Mouse (Mus musculus) layer of hippocampus, postnatal 25 days (tissue): Measurements from ENCODE around the gene Crabp2. TPM values are rescaled to one million over a fixed set of nuclear protein-coding genes. Genes with fewer than 3 reads are reported as not detected.
"Not testable (repeated sequence)": the region's sequence is repeated elsewhere in the genome, so short reads cannot be mapped to it uniquely, and the experiment has no call there.

Experiments
- DNase-seq, 2 experiments: peaks; one replicate each; pipeline ENCODE4 v3.0.0; 2022; ENCODE audit warnings: mixed read lengths in 2 of 2, low spot score in 1 of 2; ENCODE audit errors: extremely low spot score in 1 of 2
- total RNA-seq, 2 experiments: library from RNA; stranded (reverse); gene quantifications; 2 replicates each; pipeline ENCODE4 v1.2.3; 2021

The Crabp2 gene
- total RNA-seq = 1 to 10 TPM; 2.2 to 2.3 TPM

DNA sequence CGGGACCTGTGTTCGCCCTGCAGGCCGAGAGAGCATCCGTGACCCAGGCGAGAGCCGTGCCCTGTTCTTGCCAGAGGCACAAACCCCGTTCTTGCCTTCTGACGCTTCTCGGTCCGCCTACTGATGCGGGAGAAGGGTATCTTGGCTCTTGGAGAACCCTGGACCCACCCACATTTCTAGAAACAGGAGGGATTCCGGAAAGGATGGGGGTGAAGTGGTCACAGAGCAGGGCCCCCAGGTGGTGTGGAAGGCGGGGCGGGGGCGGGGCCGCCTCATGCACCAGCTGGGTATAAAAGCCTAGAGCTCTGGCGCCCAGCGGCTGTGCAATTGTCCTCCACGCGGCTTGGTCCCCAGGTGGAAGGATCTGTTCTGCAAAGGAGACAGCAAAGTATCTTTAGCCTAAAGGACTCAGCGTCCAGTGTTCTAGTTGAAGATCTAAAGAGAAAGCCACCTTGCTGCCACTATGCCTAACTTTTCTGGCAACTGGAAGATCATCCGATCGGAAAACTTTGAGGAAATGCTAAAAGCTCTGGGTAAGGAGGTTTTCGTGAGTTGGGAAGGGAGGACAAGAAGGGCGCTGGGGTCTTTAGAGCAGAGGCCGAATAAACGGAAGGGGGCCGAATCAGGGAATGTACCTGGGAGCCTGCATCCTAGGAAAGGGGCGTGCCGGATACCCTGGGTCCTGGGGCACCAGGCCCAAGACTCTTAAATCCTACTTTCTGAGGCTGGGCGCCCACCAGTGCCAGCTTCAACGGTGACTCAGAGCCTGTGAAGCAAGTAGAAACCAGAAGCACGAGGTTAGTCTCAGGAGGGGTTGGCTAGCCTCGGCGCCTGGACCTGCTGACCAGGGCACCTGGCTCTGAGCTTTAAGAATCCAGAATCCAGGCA, at the start of gene Crabp2:
Crabp2 (plus strand) TSS at position 289 of the 888 bp plus-strand sequence.
- DNase-seq = no peak

DNA sequence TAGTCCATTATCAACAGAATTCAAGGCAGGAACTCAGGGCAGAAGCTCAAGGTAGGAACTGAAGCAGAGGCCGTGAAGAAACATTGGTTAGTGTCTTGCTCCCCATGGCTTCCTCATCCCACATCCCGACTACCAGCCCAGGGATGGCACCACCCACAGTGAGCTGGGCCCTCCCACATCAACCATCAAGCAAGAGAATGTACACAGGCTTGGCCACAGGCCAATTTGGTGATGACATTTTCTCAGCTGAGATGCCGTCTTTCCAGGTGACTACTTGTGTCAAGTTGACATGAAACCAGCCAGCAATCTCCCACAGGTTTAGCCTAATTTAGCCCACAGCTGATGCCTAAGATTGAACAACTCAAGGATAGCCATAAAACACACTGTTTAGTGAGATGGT, 49.2 kb upstream of the Crabp2 start:
- DNase-seq = no peak

- DNase-seq = no peak
Measured at GRCm38 (mm10) chr3:87899776-87900175, 48.7 kb upstream of the Crabp2 start.

- DNase-seq = no peak
Measured at GRCm38 (mm10) chr3:87901036-87901624, 47.3 kb upstream of the Crabp2 start.

DNA sequence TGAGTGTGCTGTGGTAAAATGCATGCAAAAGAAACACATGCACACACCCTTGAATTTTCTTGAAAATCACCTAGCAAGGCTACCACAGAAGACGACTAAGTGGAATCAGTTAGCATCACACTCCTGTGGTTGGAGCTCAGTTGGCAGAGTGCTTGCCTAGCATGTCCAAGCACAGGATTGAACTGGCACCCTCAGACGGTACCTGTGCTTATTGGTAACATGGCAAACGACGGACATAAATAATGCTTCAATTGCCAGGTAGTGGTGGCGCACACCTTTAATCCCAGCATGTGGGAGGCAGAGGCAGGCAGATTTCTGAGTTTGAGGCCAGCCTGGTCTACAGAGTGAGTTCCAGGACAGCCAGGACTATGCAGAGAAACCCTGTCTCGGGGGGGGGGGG, 46.5 kb upstream of the Crabp2 start:
- DNase-seq = not testable (repeated sequence)

DNA sequence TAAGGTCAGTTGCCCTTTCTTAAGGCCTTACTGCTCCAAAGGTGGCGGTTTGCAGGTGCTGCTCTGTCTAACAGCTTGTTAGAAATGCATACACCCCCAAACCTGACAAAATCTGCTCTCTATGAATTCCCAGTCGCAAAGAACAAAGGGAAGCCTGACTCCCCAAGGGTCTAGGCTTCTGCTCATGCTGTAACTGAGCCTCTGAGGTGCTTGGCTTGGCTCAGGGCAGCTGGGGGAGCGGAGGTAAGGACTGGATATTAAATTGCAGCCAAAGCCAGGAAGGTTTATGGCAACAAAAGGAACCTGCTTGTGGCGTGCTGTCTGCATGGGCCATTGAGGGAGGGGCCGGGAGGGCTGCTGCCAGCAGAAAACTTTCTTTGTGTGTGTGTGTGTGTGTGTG, 44.6 kb upstream of the Crabp2 start:
- no peak for DNase-seq

- peak; percentile 75 to 90 for DNase-seq
Measured at GRCm38 (mm10) chr3:87905880-87906485, 42.5 kb upstream of the Crabp2 start, which contains the start of gene Hdgf. Hdgf (plus strand) TSS chr3:87906321.

DNA sequence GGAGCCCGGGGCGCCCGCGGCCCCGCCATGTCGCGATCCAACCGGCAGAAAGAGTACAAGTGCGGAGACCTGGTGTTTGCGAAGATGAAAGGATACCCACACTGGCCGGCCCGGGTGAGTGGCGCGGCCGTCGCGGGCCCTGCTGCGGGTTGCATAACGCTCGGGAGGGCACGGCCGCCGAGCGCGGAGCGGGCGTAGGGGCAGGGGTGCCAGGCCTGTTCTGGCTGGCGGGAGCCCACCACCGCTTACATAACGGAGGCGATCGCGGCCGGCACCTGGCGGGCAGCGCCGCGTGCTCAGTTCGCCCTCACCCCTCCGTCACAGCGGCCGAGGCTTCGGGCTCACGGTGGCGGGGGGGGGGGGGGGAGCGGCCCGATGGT, 41.9 kb upstream of the Crabp2 start:
- peak in 1 of 2 experiments; percentile 41 for DNase-seq

DNA sequence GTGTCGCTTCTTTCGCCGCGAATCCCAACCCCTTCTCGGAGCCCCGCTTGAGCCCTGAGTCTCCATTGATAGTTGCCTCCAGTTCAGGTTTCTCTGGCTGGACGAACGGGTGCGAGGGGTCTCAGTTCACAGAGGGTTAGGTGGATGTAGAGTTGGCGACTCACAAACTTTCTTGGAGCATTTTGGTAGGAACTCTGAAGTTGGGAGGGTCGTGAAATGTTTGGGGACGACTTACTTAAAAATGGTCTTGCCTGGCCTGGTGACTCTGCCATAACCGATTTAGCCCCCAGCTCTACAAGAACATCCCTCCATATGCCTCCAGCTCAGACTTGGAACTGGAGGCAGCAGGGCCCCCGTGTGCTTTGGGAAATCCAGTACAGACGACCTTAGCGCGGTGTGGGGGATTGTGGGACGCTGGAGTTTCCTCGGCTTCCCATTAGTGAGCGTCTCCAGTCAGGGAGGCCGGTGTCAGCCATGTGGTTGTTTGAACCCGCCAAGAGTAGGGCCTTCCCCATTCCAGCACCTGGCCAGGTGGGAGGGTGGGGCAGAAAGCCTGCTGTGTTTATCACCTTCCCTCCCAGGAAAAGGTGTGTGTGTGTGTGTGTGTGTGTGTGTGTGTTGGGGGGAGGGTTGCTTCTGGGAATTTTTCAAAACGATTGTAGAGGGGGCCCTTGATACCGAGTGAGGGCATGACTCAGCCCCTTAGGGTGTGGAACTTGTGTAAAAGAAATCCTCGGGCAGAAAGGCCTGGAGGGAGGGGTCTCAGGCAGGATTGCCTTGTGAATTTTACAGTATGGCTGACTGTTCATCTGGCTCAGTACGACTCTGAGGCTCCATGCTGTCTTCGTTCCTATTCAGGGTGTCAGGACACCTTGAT, 41.2 kb upstream of the Crabp2 start:
- no peak for DNase-seq

- no peak for DNase-seq
Measured at GRCm38 (mm10) chr3:87907906-87908305, 40.6 kb upstream of the Crabp2 start.

GRCm38 (mm10) chr3:87909381-87909780, 39.1 kb upstream of the Crabp2 start:
- no peak for DNase-seq

DNA sequence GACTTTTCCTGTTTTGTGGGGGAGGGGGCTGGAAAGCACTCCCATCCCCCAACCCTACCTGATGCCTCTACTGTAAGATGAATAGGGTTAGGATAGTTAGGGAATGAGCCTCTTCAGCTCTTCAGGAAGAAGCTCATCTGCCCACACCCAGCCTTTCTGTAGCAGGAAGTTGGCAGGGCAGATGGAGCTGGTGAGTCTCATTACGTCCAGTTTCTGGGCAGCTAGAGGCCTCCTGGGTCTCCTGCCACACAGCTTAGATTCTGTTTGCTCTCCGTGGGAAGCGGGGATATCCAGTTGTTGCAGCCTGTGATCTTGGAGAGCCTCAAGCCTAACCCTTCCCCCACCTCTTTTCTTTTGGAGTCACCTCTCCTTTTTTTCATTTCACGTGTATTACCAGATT, 38.6 kb upstream of the Crabp2 start:
- DNase-seq = no peak

DNA sequence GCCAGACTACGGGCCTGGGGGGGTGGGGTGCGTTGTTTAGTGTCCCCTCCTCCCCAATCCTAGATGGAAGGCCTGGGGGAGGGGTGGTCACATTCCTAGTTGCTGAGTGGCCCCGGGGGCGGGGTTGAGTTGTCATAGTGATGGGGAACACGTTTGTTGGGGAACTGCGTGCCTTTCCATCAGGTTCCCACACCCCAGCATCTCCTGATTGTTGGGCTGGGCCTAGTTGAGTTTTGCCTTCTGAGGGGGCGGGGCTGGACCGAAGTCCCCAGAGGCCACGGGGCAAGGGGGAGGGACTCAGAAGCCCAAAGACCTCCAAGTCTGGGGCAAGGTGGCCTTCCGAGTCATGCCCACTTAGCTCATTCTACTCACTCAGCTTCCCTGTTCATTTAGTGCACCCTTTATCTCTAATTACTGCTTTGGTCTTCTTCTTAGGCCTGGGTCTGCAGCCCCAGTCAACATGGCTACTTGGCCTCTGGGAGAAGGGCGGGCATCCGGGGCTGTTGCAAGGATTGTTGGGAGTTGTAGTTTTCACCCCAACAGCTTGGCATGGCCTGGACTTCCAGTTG, 37.8 kb upstream of the Crabp2 start:
- DNase-seq = peak in 1 of 2 experiments; percentile 47

- no peak for DNase-seq
Measured at GRCm38 (mm10) chr3:87913491-87913890, 35.0 kb upstream of the Crabp2 start.

- DNase-seq = no peak
Measured at GRCm38 (mm10) chr3:87913891-87914290, 34.6 kb upstream of the Crabp2 start.

- no peak for DNase-seq
Measured at GRCm38 (mm10) chr3:87916990-87917389, 31.5 kb upstream of the Crabp2 start.

DNA sequence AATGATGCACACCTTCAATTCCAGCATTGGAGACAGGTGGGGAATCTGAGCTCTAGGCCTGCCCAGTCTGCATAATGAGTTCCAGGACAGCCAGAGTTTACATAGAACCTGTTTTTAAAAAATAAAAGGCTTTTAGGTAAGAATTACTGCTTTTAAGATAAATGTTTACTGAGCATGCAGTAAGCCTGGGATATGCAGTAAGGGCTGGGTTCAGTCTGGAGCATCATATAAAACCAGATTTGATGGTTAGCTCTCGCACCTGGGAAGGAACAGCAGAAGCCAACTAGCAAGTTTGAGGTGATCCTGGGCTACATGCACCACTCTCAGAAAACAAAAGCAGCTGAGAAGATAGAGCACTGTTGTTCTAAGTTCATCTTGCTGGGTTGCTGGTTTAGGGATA, 29.9 kb upstream of the Crabp2 start:
- no peak for DNase-seq

GRCm38 (mm10) chr3:87919336-87920108, 28.9 kb upstream of the Crabp2 start, which contains the start of gene Mrpl24:
Mrpl24 (plus strand) TSS chr3:87919506.
- peak; percentile 57 to 58 for DNase-seq

- DNase-seq = no peak
Measured at GRCm38 (mm10) chr3:87920270-87920943, 28.1 kb upstream of the Crabp2 start.
